Mouse (Mus musculus) cerebellum, adult 9-10 months (tissue): Measurements from ENCODE around the gene Rarres2.

ENCODE experiments used
- DNase-seq: peaks from one replicate; pipeline ENCODE4 v3.0.0; 2022

Rarres2 gene

DNA sequence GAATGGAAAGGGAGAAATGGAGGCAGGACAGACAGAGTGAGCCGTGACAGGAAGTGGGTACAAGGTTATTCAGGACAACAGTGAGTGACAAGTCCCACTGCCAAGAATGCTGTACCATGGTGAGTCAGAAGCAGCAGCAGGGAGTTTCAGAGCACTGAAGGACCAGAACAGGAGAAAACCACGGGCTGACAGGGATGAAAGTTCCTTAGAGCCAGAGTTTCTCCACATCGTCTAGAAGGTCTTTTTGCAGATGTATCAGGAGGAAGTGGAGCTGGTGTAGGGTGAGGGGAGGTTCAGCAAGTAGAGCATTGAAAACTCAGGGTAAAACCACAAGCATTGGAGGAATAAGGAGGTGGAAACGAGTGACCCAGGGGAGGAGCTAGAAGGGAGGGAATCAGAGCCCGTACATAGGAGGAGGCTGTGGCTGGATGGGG is 6.6 kb upstream of the Rarres2 start:
- DNase-seq, result no peak

DNA sequence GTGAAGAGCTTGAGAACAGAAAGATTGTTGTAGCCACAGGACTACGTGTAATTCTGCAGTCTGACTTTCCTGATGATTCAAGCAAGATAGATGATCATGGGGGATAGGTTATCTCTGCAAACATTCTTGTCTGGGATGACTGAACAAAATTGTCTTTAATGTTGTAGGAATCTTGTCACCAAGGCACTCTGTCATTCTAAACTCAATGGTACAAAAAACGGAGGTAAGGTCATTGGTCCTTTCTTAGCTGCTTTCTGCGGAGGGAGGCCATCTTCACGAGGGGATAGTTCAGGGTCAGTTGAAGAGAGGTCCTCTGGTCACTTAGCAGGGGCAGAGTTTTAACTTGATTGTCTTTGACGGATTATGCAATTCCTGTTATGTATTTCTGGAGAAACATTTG is 6.1 kb upstream of the Rarres2 start:
- DNase-seq, result no peak

DNA sequence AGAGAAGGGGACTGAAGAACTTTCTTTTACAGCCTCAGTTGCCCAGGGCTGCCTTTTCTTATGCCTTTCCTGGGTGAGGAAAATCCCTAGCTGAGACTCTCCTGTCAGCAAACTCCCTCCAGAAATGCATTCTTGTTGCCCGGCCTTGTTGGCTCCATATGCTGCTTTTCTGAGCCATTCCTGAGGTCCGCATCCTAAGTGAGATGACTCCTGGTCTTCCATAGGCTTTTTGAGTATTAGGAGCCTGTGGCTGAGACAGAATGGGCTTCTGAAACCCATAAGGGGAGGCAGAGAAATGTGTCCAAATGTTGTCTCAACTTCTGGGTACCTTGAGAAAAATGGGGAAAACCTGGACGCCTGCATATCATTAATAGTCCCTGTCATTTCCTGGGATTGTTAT is 1.4 kb upstream of the Rarres2 start:
- no peak for DNase-seq

DNA sequence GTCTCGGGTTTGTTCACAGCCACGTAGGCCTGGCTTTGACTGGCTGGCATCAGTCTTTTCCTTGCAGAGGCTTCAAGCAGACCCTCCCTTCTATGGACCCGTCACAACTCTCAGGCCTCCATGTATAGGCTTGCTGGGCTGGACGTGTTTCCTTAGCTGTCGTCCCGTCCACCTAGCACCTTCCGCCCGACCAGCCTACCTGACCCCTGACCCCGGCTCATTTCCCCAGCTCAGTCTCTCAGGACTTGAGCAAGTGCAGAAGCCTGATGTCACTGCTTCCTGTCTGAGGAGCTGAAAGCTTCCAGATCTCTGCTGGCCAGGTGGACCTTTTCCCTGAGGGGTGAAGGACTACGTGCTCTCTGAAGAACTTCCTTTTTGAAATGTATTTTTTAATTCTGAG is 691 bp upstream of the Rarres2 start:
- DNase-seq, result no peak

DNA sequence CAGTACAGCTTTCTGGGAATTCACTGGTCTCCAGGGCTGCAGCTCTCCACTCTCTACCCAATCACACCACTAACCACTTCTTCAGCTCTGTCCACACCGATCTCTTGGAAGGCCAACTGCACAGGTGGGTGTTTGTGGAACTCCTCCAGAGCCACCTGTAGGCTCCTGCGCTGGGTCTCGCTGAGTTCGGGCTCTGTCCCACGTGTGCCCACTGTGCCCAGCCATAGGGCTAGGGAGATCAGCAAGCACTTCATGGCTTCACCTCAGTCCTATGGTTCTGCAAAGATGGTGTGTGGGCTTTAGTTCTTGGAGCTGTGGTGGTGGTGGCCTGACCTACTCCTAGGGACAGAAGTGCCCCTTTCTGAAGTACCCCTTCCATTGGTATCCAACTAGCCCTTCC is 575 bp downstream of the Rarres2 start:
- DNase-seq, result no peak

DNA sequence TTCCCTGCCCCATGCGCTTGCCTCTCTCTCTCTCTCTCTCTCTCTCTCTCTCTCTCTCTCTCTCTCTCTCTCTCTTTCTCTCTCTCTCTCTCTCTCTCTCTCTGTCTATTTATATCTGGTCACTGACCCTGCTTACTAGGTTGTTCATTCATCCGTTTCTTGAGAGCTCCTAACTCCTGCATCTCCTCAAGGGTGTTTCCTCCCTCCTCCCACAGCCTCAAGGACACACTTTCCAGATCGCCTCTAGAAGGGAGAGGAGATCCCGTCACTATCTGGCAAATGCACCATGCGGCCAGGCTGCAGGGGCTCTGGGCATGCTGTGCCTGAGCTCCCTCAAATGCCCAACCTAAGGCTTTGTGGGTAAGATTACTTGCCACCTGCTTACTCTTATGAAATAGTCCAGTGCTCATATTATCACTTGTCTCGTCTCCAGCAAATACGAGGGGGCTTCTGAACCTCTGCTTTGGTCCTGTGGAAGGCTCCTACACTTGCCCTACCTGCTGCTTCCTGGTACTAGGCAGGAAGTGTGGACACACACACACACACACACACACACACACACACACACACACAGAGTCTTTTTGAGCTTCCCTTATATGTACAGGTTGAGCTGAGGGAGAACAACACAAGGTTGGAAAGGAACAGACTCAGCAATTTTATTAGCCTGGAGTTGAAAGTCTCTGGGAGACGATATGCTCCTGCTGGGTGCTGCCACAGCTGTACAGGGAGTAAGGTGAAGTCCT is 3.4 kb downstream of the Rarres2 start:
- DNase-seq, result peak; percentile 45

DNA sequence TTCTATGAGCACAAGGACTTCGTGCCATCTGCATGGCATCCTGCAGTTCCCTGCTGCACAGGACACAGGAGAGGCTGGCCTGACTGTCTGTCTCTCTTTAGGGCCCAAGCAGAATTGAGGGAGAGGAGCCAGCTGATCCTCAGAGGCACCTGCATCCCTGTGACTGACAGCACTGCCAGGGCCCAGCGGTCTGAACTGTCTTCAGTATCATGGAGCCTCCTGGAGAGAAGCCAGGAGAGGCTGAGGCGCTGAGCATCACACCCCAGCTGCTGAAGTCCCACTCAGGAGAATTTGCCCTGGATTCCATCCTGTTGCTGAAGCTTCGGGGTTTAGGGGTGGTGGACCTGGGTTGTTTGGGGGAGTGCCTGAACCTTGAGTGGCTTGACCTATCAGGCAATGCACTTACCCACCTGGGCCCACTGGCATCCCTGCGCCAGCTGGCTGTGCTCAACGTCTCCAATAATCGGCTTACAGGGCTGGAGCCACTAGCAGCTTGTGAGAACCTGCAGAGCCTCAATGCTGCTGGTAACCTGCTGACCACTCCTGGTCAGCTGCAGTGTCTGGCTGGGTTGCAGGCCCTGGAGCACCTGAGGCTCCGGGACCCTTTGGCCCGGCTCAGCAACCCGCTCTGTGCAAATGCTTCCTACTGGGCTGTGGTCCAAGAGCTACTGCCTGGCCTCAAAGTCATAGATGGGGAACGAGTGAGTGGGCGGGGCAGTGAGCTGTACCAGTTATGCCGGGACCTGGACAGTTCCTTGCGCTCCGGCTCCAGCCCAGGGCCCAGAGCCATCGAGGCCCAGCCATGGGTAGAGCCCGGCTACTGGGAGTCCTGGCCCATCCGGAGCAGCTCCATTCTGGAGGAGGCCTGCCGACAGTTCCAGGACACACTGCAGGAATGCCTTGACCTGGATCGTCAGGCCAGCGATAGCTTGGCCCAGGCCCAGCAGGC is 4.3 kb downstream of the Rarres2 start:
- DNase-seq, result peak; percentile 71

DNA sequence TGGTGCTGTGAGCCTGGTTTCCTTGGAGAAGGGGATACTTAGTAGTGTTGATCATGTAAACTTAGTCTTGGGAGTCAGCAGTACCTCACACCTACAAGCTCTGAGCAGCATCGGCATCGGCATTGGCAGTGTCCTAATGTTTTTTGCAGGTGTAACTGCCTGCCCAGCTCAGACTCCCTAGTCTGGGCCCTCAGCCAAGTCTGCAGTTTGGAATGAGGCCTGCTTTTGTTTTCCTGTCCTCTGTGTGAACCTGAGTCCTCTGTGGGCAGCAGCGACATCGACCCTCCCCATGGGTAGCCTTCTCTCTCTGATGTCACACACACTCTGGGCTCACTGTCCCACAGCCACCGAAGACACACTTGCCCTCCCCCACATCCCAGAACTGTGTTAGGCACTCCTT is 6.3 kb downstream of the Rarres2 start:
- peak; percentile 66 for DNase-seq

DNA sequence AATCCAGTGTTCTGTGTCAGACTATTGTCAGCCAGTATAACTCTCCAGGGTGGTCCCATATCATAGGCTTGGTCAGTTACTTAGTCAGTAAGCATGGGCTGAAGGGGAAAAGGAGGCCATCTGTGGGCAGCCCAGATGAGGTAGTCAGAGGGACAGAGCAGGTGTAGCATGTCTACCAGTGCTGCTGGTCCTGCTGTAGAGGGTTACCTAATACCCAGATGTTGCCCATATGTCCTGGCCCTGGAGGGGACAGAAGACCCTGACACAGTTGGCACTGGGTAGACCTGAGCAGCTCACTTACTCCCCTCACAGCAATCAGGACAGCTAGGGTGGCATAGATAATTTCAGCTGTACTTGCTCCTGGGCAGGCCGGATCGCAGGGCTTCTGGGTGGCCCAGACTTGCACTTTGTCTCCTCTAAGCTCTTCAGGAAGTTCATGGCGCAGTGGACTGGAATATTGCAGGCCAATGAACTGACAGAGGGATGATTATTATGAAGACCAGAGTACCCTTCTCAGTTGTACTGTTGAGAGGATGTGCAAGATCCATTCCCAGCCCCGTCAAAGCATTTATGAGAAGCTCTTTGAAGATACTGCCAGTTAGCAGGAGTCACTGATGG is 6.8 kb downstream of the Rarres2 start:
- no peak for DNase-seq

DNA sequence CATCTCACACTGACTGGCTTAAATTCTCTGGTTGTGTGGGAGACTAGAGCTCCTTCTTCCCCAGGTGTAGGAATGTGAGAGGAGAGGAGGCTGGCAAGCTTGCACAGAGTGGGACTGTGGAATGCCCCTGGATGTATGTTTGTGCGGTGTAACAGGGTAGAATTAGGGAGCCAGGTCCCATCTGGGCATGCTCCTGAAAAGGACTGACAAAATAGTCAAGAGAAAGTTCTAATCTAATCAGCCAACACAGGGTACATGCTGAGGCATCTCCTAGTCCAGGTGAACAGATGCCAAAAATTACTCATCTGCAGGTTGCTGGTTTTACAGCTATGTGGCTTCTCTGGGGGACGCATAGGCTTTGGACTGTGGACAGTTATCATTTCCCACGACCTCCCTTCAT is 16.6 kb downstream of the Rarres2 start:
- DNase-seq, result peak; percentile 61

DNA sequence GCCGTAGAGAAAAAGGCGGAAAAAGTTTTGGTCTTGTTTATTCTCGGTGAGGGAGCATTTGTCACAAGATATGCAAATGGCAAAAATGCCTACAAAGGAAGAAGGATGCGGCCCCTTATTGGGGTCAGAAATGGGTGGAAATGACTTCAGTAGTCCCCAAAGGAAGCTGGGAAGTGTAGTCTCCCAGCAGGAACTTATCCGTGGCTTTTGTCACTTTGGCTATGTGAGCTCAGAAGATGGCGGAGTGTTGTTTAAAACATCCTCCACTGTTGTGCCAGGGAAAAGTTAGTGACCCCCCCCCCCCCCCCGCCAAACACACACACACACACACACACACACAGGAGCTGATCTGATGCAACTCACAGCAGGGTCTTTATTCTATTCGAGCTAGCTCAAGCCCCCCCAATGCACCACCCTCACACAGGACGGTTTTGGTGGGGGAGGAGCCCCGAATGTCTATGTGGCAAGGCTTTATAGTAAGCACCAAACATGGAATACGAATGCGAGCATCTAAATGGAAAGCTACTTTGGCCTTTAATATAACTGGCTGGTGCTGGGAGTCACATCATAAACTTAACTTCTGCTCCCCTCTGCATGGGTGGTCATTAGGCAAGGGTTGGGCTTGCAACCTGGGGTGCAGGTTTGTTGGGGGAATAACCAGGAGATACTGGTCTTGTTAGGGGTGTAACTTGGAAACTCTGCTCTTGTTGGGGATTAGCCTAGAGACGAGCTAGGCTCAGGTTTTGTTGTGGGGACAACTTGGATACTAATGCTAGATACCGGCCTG is 17.3 kb downstream of the Rarres2 start:
- DNase-seq, result peak; percentile 89

DNA sequence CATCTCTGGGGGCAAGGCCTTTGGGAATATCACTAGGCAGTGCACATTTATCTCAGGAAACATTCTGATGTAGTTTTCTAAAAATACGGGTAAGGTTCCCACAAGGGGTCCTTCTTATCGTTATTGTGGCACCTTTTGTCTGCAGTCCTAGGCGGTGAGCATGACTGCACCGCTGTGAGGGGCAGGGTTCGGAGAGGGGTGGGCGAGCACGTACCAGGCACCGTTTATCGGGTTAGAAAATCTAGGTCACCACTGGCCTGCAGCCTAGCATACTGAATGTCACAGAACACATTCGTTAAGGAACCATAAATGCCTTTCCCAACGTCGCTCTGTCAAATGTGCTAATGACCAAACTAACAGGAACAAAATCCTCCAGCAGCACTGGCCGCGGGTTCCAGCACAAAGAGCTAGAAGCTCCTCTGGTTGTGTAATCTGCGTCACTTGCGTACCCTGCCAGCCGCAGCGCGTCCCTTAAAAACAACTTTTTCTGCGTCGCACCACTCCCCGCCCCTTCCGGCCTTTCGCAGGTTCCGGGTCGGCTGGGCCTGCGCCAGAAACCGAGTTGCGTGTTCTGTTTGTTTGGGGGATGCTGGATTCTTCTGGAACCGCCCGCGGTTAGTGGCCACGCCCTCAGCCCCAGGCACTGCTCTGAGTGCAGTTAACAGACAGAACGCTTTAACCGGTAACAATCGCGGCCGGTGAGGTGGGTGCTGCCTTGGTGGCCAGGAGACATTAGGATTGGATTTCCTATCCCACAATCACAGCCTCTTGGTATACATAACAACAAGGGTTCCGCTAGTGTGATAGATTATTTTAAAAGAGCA is 18.1 kb downstream of the Rarres2 start, which contains the start of gene Lrrc61:
TSS of gene Lrrc61 (plus strand) at position 517 of the 824 bp plus-strand sequence.
- peak; percentile 98 for DNase-seq

DNA sequence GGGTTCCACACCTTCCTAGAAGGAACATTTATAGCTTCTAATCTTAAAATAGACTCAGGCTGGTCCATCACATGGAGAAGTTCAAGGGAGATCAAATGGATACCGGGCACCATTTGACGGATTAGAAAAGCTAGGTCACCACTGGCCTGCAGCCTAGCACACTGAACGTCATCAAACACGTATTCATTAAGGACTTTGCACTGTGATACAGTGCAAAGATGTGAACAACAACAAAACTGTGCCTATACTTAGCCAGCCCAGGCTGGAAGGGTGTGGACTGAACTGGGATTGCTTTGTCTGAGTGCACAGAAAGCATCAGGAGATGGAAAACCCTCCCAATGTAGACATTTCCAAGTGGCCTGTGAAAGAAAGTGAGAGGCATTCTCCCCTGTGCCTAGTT is 18.8 kb downstream of the Rarres2 start:
- DNase-seq, result peak; percentile 66

DNA sequence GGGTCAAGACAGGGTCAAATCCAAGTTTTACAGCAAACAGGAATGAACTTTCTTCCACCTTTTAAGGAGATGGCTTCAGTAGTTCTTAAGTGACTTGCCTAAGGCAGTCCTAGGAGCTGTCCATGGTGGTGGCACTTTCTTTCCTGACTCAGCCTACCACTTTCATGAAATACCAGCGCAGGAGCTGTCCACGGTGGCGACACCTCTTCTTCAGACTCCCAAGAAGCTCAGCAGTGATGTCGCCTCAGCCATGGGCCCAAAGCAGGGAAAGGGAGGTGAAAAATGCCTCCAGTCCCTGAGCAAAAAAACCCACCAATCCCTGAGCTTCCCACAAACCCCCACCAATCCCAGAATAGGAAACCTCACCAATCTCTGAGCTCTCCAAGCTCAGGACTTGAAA is 19.7 kb downstream of the Rarres2 start:
- peak; percentile 45 for DNase-seq

DNA sequence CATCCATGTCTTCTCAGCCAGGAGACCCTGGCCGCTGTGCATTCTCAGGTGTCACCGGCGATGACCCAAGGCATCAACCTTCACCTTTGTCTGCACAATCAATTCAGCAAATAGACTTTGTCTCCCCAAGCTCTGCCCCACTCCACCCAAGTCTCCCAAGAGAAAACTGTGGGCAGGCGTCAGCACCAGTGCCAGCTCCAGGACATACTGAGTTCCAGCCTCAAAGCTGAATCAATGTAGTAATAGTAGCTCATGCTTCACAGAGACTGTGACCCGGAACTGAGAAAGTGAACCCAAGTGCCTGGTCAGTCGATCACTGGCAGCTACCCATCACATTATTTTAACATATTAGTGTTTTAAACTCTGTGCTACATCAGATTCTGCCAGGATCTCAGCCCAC is 24.3 kb downstream of the Rarres2 start:
- DNase-seq, result no peak

DNA sequence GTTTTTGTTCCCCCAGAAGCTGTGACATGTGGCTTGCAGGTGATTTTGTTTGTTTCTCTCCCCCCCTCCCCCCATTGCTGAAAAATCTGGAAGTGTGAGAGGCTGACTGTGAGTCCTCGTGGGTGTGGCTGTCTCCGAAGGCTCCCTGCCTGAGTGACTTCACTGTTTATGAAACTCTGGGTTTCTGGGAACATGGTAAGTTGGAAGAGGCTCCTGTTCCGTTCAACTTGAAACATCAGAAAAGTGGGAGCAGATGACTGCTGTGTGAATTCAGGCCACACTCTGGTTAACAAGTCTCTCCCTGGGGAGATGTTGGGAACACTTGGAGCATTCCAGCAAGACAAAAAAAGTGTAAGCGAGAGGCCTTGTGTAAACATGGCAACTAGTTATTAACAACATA is 25.7 kb downstream of the Rarres2 start:
- DNase-seq, result no peak

DNA sequence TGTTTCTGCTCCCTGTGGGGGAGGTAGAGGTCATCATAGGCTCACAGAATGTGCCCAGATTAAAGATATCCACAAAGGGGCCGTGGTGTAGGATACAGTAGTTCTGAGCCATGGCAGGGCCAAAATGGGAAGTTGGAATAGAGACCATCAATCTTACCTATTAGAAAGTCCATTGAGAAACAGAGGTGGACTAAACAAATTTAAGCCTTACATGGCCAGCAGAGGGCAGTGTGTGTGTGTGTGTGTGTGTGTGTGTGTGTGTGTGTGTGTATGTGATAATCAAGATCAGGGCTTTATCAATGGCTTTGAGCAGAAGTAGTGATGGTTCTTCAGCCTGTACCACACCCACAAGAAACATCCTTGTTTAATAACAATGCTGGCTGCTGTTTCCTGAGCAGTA is 26.3 kb downstream of the Rarres2 start:
- peak; percentile 51 for DNase-seq

DNA sequence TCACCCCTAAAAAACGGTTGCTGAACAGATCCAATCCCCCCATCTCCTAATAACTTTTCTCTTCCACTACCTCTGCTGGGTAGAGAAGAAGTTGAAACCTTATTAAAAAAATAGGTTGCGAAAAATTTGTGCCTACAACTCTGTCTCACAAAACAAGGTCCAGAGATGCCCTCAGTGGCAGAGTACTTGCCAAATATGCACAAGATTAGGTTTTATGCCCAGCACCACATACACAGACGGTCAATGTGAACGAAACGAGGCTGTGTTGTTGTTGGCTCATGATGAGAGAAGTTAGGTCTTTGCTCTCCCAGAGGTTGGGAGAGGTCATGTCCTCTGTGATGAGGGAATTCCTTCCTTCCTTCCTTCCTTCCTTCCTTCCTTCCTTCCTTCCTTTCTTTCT is 27.3 kb downstream of the Rarres2 start:
- DNase-seq, result no peak

DNA sequence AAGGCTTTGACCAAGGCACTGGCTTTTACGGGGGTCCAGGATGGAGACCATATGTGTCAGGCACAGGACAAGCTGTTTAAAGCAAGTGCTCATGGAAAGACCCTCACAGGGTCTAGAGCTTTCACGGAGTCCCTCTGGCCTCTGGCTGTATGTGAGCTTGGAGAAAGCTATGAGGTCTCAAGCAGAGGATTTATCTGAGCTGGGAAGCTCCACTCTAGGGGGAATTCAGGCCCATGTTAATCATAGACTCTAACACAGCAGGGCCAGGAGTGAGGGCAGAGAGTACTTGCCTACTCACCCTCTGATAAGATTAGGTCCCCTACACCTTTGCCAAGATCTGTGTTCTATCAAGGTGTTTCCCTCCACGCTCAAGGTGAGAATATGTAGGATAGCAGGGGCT is 30.0 kb downstream of the Rarres2 start:
- DNase-seq, result no peak

DNA sequence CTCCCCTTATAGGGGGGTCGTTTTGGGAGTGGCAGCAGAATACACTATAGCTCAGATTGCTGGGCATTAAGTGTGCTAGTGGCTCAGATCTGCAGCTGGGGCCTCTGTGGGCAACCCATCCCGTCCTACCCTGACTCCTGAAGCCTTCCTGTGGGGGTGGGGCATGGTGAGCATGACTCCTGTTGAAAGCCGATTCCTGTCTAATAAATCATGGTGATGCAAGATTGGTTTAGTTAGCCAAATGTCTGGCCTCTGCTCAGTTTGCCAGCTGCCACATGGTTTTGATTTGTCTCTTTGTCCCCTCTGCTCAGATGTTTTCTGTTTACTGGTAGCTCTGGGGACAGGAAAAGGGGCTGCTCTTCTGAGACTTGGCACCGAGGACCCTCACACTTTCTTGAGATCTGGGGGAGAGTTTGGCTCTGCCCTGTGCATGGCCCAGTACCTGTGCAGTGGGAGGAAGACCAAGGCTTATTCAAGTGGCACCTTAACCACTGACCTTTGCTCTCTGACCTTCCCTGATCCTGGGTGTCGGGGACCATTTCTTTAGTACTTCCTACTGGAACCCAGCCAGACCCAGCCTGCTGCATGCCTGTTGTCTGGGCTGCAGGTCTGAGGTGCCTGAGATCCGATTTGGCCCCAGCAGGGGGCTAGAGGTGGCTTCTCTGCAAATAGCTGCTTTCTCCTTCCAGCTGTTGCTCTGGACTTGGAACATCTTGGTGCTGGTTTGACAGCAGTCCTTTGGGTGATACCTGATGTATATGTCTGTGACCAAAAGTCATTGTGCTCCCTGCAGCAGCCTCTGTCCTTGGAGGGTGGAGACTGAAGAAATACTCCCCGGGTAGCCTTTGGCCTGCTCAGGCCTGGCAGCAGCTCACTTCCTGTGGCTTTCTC is 30.8 kb downstream of the Rarres2 start:
- DNase-seq, result no peak

DNA sequence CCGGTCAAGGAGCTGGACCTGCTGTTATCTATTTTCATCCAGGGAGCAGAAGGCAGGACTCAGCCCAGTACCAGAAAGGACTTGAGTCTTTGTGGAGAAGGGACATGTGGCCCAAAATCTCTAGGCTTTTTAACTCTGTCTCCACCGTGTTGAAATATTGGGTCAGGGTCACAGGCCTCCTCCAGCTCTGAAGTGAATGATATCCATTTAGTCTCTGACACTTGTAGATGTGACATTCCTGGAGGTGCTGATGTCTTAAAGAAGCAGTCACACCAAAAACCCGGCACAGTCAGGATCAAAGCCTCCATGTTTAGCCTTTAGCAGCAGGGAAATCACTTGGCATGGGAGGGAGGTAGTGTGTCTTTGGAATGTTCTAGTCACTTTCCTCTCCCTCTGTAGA is 31.9 kb downstream of the Rarres2 start:
- no peak for DNase-seq
